Mouse (Mus musculus) limb, embryonic 10.5 days (tissue): ENCODE measurements around the gene Gabrb3. TPM values are rescaled to one million over a fixed set of nuclear protein-coding genes. Genes with fewer than 3 reads are reported as not detected.

Experiments used
- DNase-seq: peaks from one replicate; pipeline ENCODE4 v3.0.0-alpha.2; 2017; ENCODE audit warnings: low spot score
- H3K27ac ChIP-seq: fragments of 300-500 bp; sonication (generic); 2 replicates; pipeline ENCODE4 v1.5.1; 2016; ENCODE audit warnings: mild to moderate bottlenecking
- H3K27me3 ChIP-seq: fragments of 300-500 bp; sonication (generic); 2 replicates; pipeline ENCODE4 v1.6.1; 2016; ENCODE audit warnings: low read depth, mild to moderate bottlenecking; ENCODE audit not compliant: poor library complexity, severe bottlenecking
- H3K36me3 ChIP-seq: fragments of 300-500 bp; sonication (generic); 2 replicates; pipeline ENCODE4 v1.6.1; 2016; ENCODE audit warnings: mild to moderate bottlenecking, moderate library complexity
- H3K4me1 ChIP-seq: fragments of 300-500 bp; sonication (generic); 2 replicates; pipeline ENCODE4 v1.6.1; 2016
- H3K4me3 ChIP-seq: fragments of 300-500 bp; sonication (generic); 2 replicates; pipeline ENCODE4 v1.5.1; 2016; ENCODE audit warnings: mild to moderate bottlenecking, moderate library complexity
- H3K9me3 ChIP-seq: fragments of 300-500 bp; sonication (generic); replicated peaks from 2 replicates; pipeline ENCODE4 v1.6.1; 2016; ENCODE audit warnings: mild to moderate bottlenecking
- WGBS: fragments of 180-500 bp; shearing (Covaris S2); methylation state at CpG from one replicate; pipeline ENCODE4 v1.1.7; 2016; 5-methylcytosine and 5-hydroxymethylcytosine counted together
- microRNA-seq: library from miRNA; unstranded; fragments of <30 nt; microRNA quantifications from one replicate; pipeline ENCODE4, GENCODE M21; 2017
- polyA plus RNA-seq: library from polyadenylated mRNA; unstranded; fragments of >200 nt; fragmentation: Nextera tagmentation; extraction: Ambion mirVana; gene quantifications from 2 replicates; pipeline ENCODE4 v1.2.1, GENCODE M21; 2016

Gabrb3 gene
- polyA plus RNA-seq, 1 experiment from 2014 or later = 0.95 TPM

GRCm38 (mm10) chr7:57813716-57814115 lies 394.2 kb downstream of the Gabrb3 start:
- no peaks in the 10 kb centered on the region for H3K9me3 ChIP-seq
- no peaks in the 10 kb centered on the region for H3K27me3 ChIP-seq
- no peak for DNase-seq
- WGBS = 54% methylated on average over 1 of the region's 1 CpGs
- no peaks in the 10 kb centered on the region for H3K36me3 ChIP-seq
- H3K4me1 ChIP-seq = no peaks in the 10 kb centered on the region
- no peak overlapping the region for H3K4me3 ChIP-seq
- no peak overlapping the region for H3K27ac ChIP-seq

- no peak overlapping the region for H3K4me3 ChIP-seq
- H3K36me3 ChIP-seq = no peaks in the 10 kb centered on the region
- no peaks in the 10 kb centered on the region for H3K27me3 ChIP-seq
- H3K27ac ChIP-seq = no peak overlapping the region
- H3K9me3 ChIP-seq = no peaks in the 10 kb centered on the region
- no peak for DNase-seq
- WGBS = 88% methylated on average over 1 of the region's 1 CpGs
- H3K4me1 ChIP-seq = peaks cover 2% of the 10 kb centered on the region; the same call in 1 of the 2 replicates
These were observed 422.9 kb downstream of the Gabrb3 start for GRCm38 (mm10) chr7:57842383-57842896.

GRCm38 (mm10) chr7:57867951-57868350 lies 448.5 kb downstream of the Gabrb3 start:
- H3K27ac ChIP-seq = no peak overlapping the region
- H3K4me3 ChIP-seq = no peak overlapping the region
- no peaks in the 10 kb centered on the region for H3K36me3 ChIP-seq
- H3K27me3 ChIP-seq = no peaks in the 10 kb centered on the region
- WGBS = 80% methylated on average over 2 of the region's 2 CpGs
- DNase-seq = no peak
- H3K4me1 ChIP-seq = no peaks in the 10 kb centered on the region
- no peaks in the 10 kb centered on the region for H3K9me3 ChIP-seq

Small RNA genes lying within 50 kb of the gene (microRNA-seq; reads per million reads assigned to microRNA genes)
- gene Mir6389 = not detected

Other genes starting within 250 kb of the Gabrb3 start
- 0.28 and 0.34 TPM in 2 replicates for gene Gabrg3, start 32.5 kb upstream of the Gabrb3 start, polyA plus RNA-seq
- gene Gabra5, start 90.4 kb downstream of the Gabrb3 start, polyA plus RNA-seq = 0.08 and 0.15 TPM in 2 replicates